Mouse (Mus musculus): ENCODE measurements around the gene Retsat.
A peak's percentile ranks its signal among the peaks of the same experiment; 100 is the strongest.

Gene Retsat

GRCm38 (mm10) chr6:72597956-72598753 lies at the start of gene Retsat, which contains the start of gene Elmod3:
Retsat (plus strand) TSS chr6:72598475.
Elmod3 (minus strand) TSS chr6:72598413.
- peak; percentile 82 to 88 for DNase-seq

GRCm38 (mm10) chr6:72549041-72549580 lies 49.2 kb upstream of the Retsat start:
- no peak for DNase-seq

- DNase-seq: no peak
These were observed 48.2 kb upstream of the Retsat start for GRCm38 (mm10) chr6:72550025-72550424.

GRCm38 (mm10) chr6:72550503-72551100 lies 47.7 kb upstream of the Retsat start:
- DNase-seq: no peak

GRCm38 (mm10) chr6:72552171-72553078 lies 45.9 kb upstream of the Retsat start:
- DNase-seq: peak; percentile 45 to 52

GRCm38 (mm10) chr6:72553079-72553412 lies 45.2 kb upstream of the Retsat start:
- no peak for DNase-seq

- DNase-seq: no peak
These were observed 37.5 kb upstream of the Retsat start for GRCm38 (mm10) chr6:72560801-72561200.

GRCm38 (mm10) chr6:72562486-72562885 lies 35.8 kb upstream of the Retsat start:
- DNase-seq: no peak

GRCm38 (mm10) chr6:72562894-72563293 lies 35.4 kb upstream of the Retsat start:
- peak; percentile 18 to 41 for DNase-seq

GRCm38 (mm10) chr6:72565506-72565905 lies 32.8 kb upstream of the Retsat start:
- DNase-seq: no peak

GRCm38 (mm10) chr6:72566044-72566443 lies 32.2 kb upstream of the Retsat start:
- peak; percentile 92 to 95 for DNase-seq

- no peak for DNase-seq
These were observed 30.8 kb upstream of the Retsat start for GRCm38 (mm10) chr6:72567508-72567907.

- no peak for DNase-seq
These were observed 29.5 kb upstream of the Retsat start for GRCm38 (mm10) chr6:72568736-72569135.

- DNase-seq: no peak
These were observed 27.5 kb upstream of the Retsat start for GRCm38 (mm10) chr6:72570644-72571397.

GRCm38 (mm10) chr6:72571826-72572225 lies 26.4 kb upstream of the Retsat start:
- DNase-seq: no peak

- DNase-seq: no peak
These were observed 22.2 kb upstream of the Retsat start for GRCm38 (mm10) chr6:72576041-72576440.

- DNase-seq: no peak
These were observed 16.5 kb upstream of the Retsat start for GRCm38 (mm10) chr6:72581625-72582382.

- DNase-seq: no peak
These were observed 14.9 kb upstream of the Retsat start for GRCm38 (mm10) chr6:72583211-72583839.

- no peak for DNase-seq
These were observed 14.1 kb upstream of the Retsat start for GRCm38 (mm10) chr6:72584154-72584553.

- no peak for DNase-seq
These were observed 11.6 kb upstream of the Retsat start for GRCm38 (mm10) chr6:72586701-72587100.

- DNase-seq: no peak
These were observed 10.0 kb upstream of the Retsat start for GRCm38 (mm10) chr6:72588307-72588706.

Data from cerebellum, postnatal 14 days (tissue).